Mouse (Mus musculus) heart, postnatal 36 days (tissue): ENCODE results near the gene Eif4e3. TPM values are rescaled to one million over a fixed set of nuclear protein-coding genes. Genes with fewer than 3 reads are reported as not detected.

ENCODE experiments used
- DNase-seq, 2 experiments: peaks; one replicate each; pipeline ENCODE4 v3.0.0; 2021 to 2022
- intact Hi-C: fragments of 180-260 bp; cut with DNase I; formaldehyde crosslinking; loops from one replicate; pipeline ENCODE4 v1.15.1; 2025
- total RNA-seq, 2 experiments: library from RNA; stranded (reverse); gene quantifications; 2 replicates each; pipeline ENCODE4 v1.2.3; 2021

The Eif4e3 gene
- total RNA-seq, 2 experiments from 2014 or later = 41.2 to 43.2 TPM

- no peak for DNase-seq
- intact Hi-C loops = no loop called here
Observed at GRCm38 (mm10) chr6:99625803-99626202, 40.8 kb downstream of the Eif4e3 start.

DNA sequence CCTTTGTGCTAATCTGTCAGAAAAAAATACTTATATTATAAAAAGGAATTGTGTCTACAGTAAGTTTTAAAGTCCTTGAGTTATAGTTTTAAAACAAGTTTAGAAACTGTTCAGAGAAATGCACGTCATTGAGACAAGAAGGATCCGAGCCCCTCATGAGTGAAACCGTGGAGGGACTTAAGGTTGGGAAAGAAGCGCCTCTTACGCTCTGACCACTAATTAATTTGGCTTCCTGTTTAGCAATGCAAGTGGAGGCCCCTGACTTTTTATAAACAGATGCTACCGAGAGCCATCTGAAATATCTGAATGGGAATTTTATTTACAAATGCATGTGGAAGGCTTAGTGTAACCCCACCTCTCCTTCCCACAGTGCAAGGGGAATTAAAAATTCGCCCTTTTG lies 41.3 kb downstream of the Eif4e3 start:
- DNase-seq = no peak
- intact Hi-C loops = no loop called here

DNA sequence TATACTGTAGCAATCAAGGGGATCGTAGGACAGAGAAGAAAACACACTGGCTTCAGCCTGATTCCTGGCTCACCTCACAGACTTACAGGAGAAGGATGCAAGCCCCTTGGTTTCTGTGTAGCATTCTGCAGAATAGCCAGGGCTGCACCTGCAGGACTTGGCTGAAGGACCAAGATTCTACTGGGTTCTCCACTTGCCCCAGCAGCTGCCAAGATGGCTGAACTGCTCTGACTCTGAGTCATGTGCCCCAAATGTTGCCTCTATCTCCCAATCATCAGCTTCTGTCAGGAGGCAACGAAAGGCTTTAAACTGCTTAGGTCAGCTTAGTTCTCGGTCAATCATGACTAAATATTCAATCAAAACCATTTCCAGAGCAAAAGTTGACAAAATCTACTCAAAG lies 42.0 kb downstream of the Eif4e3 start:
- intact Hi-C loops = no loop called here

DNA sequence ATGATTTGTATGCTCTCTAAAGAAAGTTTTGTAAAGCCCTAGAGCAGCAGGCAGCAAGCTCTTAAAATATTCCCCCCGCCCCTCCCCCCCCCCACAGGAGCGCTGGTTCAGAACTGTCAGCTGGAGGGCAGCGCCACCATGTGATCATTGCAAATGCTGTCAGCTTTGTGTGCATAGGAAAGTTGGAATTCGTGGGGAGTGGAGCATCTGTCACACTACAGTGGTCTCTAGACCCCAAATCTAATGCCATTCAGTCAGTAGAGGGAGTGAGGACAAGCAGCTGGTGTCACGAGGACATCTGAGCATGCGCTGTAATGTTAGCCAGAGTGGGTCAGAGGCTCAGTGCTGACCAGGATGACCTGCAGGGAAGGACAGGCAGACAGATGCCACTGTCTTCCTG lies 42.9 kb downstream of the Eif4e3 start:
- intact Hi-C loops = no loop called here

More for the DNA sequence above, 42.0 kb downstream of the Eif4e3 start:
- DNase-seq = no peak

DNA sequence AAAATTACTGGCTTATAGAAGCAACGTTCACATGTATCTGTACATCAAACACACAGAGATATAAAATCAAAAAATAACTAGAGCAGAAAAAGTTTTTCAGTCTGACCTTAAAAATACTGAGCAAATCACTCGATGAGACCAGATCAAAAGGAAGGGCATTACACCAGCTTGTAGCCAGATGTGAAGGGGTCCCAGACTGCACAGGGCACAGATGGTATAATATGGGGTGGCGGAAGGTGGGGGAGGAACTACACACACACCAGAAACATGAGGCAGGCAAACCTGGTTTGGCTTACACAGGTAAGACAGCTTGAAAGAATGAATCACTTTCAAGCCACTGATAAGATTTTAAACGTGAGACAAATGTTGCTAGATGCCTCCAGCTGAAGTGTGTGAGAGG lies 45.4 kb downstream of the Eif4e3 start:
- intact Hi-C loops = no loop called here
- DNase-seq = no peak

More for the DNA sequence above, 42.9 kb downstream of the Eif4e3 start:
- peak in 1 of 2 experiments; percentile 14 for DNase-seq

DNA sequence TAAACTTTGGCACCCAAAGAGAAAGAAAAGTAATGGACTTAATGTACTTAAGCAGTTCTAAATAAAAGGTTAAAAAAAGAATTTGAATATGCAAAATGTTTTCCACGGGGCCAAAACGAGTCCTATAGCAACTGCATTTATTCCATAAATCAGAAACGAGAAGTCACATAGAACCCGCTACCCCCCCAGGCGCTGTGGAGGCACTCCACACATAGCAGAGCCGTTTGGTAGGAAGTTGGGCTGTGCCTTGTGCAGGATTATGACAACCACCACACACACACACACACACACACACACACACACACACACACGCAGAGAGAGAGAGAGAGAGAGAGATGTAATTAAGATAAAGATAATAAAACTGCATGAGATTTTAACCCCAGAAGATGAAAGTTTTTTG lies 46.1 kb downstream of the Eif4e3 start:
- intact Hi-C loops = no loop called here

GRCm38 (mm10) chr6:99619964-99620363 lies 46.6 kb downstream of the Eif4e3 start:
- intact Hi-C loops = no loop called here
- no peak for DNase-seq

More for the DNA sequence above, 46.1 kb downstream of the Eif4e3 start:
- no peak for DNase-seq

DNA sequence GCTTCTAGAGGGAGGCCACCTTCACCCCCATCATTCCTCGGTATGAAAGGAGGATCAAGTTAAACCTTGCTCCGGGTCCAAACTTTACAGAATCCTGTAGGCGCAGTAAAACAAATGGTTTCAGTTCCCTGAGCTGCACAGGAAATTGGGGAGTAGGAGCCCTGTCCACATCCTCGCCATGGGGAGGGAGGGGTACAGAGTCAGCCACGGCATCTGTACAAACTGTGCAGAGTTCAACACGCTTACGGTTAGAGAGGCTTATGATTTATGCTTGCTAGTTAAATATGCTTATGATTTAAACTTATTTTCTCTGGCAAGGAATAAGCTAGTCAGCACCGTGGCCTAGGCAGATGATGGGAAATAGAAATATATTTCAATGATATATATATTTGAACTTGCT lies 47.1 kb downstream of the Eif4e3 start:
- no peak for DNase-seq
- intact Hi-C loops = no loop called here

GRCm38 (mm10) chr6:99617867-99618266 lies 48.7 kb downstream of the Eif4e3 start:
- no peak for DNase-seq
- intact Hi-C loops = no loop called here

GRCm38 (mm10) chr6:99617415-99617814 lies 49.2 kb downstream of the Eif4e3 start:
- DNase-seq = no peak
- intact Hi-C loops = no loop called here

DNA sequence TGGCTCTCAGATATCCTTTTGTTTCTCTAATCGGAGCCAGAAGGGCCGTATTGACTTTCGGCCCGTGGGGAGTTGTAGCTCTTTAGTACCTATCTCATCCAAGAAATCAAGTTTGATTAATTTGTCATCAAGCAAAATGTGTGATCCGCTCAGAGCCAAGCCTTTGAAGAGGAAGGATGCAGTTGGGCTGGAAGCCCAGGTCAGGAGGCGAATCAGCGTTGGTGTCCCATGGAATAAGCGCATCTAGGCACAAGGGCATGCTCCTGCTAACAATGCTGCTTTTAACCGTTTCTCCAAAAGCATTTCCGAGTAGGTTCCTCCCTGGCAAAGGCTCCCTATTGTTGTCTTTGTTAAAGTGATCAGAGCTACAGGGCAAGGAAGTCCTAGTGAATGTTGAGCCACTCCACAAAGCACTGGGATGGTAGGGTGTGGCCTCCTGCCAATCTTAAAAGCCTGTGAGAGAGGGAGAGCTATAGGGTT lies 51.3 kb downstream of the Eif4e3 start:
- intact Hi-C loops = no loop called here
- peak in 1 of 2 experiments; percentile 10 for DNase-seq

DNA sequence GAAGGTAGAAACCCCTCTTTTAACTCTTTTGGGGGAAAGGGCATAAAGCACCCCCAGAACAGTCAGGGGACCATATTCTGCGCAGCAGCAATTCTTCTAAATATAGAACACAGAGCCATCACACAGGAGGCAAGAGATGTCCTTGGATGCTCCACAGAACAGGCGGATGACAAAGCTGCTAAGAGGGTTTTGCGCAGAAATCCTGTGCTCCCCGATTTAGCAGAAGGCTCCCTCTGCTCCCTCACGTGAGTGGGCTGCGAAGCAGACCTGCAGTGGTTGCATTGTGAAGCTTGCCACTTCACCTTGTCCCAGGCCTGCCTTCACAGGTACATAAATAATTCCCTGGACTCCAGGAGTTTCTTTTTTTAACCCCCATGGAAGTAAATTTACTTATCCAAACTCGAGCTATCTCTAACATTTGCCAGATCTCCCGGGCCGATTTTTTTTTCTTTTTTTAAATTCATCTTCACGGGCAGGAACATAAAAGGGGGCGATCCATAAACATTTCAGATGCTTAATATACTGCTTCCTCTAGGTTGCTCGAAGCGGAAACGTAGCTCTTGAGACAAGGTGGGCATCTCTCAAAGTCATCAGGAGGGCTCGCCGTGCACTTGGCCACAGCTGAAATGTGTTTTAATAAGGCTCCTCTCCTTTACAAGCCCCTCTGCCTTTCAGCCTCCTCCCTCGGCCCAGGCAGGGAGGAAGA lies 51.9 kb downstream of the Eif4e3 start:
- DNase-seq = no peak
- intact Hi-C loops = no loop called here

DNA sequence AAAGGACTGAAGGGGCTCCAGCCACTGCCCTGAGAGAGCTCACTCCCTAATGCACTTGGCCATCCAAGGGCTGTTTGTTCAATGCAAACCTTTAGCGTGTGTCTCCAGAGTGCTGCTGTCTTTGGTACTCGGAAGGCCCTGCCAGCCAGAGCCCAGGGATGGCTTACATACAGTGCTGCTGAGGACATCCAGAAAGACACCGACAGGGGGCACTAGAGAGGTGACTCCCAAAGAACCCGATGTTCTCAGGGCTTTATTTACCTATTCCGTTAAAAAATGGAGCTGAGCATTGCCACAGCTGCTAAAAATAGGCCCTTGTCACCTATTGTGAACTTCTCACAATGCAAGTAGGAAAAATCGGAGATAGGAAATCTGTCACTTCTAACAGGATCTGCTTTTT lies 54.7 kb downstream of the Eif4e3 start:
- intact Hi-C loops = no loop called here

DNA sequence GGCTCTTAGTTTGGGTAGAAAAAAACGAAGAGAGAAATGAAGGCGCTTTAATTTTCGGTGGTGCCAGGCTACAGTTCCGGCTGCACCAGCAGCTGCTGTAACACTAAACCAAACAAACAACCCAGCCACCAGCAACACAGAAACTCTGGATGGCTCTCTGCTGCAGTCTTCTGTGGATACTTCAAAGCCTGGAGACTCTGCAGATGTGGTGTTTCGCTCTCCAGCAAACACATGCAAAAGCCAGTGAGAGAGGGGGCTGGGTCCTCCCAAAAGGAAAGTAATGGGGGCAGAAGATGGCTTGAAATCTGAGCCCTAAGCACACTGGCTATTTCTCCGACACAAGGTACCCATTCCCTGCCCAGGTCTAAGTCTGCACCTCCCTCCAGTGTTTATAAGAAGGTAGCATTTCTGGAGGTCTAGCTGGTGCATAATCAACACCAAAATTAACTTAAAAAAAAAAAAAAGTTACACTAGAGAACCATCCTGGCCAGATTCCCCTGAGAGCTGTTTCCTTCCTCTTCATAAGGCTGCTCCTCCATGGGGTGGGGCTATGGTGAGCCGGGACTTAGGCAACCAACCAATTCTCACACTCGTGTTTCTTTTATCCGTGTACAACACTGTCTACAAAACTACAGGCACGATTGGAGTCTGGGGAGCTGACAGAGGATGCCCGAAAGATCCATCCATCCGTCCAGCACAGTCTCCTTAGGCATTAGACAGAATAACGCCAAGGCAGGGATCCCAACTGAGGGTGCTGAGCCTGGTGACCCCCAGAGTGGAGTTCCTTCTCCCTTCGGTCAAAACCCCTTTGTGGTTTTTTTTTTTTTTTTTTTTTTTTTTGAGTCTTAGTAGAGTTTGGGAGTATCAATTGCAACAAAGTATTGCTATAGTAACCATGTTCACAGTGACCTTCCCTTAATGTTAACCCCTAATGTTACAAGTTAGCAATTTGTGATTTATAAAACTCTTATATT lies 55.8 kb downstream of the Eif4e3 start:
- intact Hi-C loops = no loop called here
- peak in 1 of 2 experiments; percentile 29 for DNase-seq

More for the DNA sequence above, 54.7 kb downstream of the Eif4e3 start:
- peak in 1 of 2 experiments; percentile 7 for DNase-seq

- intact Hi-C loops = loop anchor here (10.0 kb wide), 5 partner anchors 561 to 1841 kb away; no protein-coding TSS in a partner anchor
- no peak for DNase-seq
Observed at GRCm38 (mm10) chr6:99606079-99606478, 60.5 kb downstream of the Eif4e3 start.

DNA sequence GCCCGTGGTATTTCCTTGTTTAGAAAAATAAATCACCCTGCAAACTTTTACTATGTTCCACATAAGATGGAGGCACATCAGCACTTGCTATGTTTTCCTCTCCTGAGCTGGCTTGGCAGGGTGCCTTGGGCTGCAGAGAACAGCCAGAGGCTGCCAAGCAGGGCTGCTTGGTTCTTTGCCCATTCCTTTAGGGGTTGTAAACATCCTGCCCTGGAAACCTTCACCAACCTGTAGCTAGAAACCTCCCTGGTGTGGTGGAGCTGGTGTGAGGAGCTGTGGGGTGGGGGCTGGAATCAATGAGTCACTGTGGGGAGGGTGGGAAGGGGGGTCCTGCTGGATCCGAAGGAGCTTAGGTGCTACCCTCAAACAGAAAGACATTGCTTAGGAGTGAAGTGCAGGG lies 61.8 kb downstream of the Eif4e3 start:
- DNase-seq = peak in 1 of 2 experiments; percentile 47
- intact Hi-C loops = loop anchor here (10.0 kb wide), 5 partner anchors 560 to 1840 kb away; no protein-coding TSS in a partner anchor

DNA sequence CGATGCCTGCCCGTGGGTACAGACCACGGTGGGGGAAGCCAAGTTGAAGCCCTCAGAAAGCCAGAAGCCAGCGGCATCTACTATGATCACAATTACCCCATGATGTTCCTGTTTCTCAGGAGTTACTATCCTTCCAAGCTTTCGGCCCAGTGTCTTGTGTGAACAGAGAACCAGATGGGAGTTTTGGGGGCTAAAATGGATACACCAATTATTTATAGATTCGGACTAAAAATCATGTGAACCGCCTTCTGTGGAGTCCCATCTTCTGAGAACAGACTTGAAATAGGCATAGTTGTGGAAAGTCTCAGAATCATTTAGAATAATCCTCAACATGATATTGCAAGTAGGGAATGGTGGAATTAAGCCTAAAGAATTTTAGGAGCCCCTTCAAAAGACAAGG lies 64.1 kb downstream of the Eif4e3 start:
- intact Hi-C loops = loop anchor here (10.0 kb wide), 5 partner anchors 558 to 1838 kb away; no protein-coding TSS in a partner anchor
- no peak for DNase-seq

DNA sequence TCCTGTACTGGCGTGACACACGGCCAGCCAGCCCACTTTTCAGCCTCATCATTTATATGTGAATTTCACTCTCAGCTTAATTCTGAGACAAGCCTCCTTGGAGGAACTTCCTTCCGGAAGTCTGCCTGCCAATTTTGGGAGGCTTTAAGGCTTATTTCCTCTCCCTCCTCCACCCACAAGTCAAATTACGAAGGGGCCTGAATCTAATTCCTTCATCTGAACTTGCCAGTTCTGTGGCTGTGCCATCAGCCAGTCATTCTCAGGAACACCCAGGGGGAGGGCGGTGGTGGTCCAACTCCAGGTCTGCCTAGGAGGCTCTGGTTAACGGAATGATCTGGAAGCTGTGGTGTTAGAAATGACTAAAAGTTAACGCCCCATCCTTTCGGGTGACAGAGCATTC lies 65.7 kb downstream of the Eif4e3 start:
- intact Hi-C loops = loop anchor here (1.0 to 10.0 kb wide), 7 partner anchors 556 to 1836 kb away; no protein-coding TSS in a partner anchor

GRCm38 (mm10) chr6:99600168-99600793 lies 66.3 kb downstream of the Eif4e3 start:
- intact Hi-C loops = loop anchor here (1.0 to 10.0 kb wide), 7 partner anchors 555 to 1835 kb away; no protein-coding TSS in a partner anchor

More for the DNA sequence above, 65.7 kb downstream of the Eif4e3 start:
- peak in 1 of 2 experiments; percentile 5 for DNase-seq

DNA sequence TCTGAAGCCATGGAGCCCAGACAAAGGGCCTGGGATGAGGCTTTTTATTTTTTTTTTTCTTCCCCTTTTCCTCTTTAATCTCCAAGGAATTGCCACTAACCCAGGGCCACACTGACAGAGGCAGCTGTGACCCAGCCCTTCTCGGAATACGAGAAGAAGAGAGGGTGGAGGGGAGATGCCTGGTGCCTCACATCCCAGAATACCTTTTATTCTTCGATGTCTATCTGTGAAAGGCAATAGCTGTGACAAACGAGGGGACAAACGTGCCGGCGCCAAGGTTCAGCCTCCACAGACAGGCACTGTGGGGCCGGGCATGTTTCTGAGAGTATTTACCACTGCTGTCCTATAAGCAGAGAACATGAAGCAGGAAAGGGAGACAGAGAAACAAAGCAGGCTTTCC lies 66.9 kb downstream of the Eif4e3 start:
- intact Hi-C loops = loop anchor here (1.0 to 10.0 kb wide), 8 partner anchors 555 to 1835 kb away; no protein-coding TSS in a partner anchor

More at GRCm38 (mm10) chr6:99600168-99600793, 66.3 kb downstream of the Eif4e3 start:
- peak; percentile 33 to 42 for DNase-seq

More for the DNA sequence above, 66.9 kb downstream of the Eif4e3 start:
- peak in 1 of 2 experiments; percentile 7 for DNase-seq
